Mouse (Mus musculus) cerebellum, postnatal 36 days (tissue): Measurements from ENCODE around the gene Vegfa.

Experiments
- DNase-seq, 2 experiments: peaks; one replicate each; pipeline ENCODE4 v3.0.0; 2021 to 2022; ENCODE audit warnings: mixed read lengths in 2 of 2

The Vegfa gene

DNA sequence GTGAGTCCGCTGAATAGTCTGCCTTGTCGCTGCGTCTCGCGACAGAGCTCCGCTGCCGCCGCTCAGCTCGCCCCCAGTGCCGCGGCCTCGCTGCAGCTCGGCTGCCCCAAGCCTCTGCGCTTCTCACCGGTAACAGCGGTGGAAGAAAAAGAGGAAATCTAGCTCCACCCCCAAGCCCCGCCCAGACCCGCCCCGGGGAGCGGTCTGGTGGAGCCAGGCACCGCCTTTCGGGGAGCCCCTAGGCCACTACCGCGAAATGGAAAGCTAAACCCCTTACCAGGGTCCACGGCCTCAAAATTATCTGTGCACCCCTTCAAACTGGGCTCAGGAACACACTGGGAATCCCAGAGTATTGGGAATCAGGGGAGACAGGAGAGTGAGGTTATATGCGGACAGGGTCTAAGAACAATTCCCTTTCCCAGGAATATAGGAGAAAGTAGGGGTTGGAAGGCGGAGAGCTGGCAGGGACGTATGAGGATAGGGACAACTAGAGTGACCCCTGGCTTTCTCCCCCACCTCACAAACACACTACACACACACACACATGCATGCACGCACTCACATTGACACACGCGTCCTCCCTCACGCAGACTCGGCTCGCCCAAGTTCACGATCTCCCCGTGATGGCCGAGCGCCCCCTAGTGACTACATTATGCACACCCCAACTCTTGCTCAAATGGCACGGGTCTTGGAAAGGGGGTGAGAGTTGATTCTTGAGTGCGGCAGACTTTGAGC is at the start of gene Vegfa:
Gene Vegfa, minus strand, starts transcription at position 113 of the 735 bp plus-strand sequence.
- DNase-seq: peak; percentile 91

DNA sequence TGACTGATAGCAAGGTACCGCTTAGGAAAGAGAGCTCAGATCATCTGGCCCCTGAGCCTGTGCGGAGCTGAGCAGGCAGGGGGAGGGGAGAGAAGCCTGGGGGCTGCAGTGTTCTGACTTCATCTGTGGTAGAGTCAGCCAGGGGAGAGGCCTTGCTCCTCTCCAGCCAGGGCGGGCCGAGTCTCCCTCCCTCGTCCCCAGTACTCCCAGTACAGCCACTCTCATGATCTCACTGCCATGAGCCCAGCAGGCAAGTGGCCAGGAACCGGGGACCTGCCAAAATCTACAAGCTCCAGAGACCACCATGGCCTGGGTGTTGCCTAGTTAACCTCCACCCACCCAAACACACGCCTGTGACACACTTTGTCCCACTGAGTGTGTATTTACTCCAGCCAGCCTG is 49.5 kb upstream of the Vegfa start:
- no peak for DNase-seq

DNA sequence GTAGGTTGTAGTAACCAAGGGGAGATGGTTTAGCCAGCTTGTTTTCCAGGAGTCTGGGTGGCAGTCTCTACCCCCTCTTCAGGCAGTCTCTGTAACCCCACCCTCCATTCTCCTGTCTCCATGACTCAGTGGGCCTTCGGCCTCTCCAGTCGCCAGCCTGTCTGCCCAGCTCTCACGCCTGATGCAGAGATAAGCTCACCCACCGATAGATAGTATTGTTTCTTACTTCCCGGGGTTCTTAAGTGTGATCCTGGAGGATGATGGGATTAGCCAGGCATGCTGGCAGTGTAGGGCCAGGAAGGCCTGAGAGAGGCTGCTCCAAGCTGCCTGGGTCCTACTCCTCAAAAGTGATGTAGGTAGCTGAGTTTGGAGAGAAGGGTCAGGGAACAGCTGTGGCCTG is 48.9 kb upstream of the Vegfa start:
- DNase-seq: no peak

DNA sequence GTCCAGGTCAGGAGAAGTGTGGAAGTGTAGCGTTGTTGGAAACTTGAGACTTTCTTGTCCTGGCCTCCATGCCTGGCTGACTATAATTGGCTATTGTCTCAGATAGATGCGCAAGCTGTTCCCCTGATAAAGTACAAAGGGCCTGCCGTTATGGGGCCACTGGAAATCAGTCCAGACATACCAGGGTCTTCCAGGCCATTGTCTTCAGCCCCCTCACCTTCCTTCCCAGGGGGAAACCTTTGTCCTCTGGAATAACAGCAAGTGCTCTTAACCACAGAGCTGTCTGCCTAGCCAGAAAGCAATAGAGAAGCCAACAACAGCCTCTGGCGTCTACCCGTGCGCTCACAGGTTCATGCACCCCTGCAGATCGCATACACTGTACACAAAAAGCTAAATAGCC is 48.2 kb upstream of the Vegfa start:
- no peak for DNase-seq

DNA sequence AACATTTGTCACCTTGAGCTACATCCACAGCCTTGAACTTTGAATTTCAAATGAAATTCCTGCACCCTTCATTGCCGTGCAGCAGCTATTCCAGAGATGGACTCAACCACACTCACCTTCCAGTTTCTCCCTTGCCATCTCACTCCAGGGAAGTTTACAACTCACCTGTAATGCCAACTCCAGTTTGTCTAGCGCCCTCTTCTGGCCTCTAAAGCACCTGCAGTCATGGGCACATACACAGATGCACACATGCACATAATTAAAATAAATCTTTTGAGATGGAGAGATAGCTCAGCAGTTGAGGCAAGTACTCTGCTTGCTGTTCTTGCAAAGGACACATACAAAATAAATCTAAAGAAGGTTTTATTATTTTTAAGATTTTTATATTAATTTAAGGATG is 46.9 kb upstream of the Vegfa start:
- no peak for DNase-seq

DNA sequence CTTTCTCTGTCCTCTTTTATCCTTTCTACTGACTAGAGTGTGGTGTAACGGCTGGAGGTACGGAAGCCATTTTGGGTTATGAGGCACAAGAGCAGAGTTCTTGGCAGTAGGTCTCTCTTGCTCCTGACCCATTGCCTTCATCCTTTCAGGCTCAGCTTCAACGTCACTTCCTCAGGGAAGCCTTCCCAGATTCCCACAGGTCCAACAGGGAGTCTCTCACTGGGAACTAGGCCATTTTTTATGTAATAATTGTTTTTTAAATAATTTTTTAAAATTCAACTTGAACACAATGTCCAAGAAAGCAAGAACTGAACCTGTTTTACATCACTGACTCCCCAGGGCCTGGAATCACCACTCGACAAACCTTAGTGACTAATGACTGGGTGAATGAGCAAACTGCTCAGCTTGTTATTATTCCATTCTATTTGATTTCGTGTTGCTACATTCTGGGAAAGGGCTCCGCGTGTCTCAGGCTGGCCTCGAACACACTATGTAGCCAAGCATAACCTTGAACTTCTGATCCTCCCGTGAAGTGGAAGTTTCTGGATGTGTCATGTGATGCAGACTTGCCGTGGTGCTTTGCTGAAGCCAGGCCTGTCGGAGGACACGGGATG is 45.9 kb upstream of the Vegfa start:
- DNase-seq: no peak

DNA sequence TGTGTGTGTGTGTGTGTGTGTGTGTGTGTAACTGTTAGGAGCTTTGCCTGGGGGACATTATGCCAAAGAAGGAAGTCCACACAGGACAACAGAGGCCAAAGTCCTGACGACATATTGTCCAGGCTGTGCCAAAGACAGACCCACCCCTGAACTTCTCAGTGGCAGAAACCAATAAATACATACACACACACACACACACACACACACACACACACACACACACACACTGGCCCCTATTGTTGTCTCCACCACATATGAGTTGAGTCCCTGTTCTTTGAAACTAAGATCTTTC is 44.0 kb upstream of the Vegfa start:
- no peak for DNase-seq

DNA sequence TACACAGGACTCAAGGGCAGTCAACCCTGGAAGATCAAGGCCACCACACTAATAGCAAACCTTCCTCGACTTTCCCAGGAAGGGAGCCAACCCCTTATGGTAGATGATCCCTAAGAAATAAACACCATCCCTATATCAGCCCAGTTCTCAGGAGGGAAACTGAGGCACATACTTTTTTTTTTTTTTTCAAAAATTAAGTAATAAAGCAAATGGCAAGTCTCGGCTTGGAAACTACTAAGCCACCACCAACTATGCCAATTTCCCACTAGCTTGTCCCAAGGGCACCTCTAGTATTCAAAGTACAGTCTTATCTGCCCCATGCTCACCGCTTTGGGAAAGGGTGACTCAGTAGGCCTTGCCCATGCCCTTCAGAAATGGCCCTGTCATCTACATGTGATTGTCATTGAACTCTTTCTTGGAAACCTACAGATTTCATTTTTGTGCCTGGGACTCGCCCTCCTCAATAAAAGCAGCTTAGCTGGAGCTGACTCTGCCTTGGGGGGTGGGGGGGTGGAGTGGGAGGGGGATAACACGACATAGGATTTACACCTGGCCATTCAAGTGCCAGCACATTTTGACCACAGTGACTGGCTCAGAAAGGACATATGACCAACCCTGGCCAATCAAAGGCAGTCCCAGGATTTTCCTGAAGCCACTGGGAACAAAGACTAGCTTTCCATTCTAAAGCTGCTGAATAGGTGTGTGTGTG is 43.5 kb upstream of the Vegfa start:
- no peak for DNase-seq

DNA sequence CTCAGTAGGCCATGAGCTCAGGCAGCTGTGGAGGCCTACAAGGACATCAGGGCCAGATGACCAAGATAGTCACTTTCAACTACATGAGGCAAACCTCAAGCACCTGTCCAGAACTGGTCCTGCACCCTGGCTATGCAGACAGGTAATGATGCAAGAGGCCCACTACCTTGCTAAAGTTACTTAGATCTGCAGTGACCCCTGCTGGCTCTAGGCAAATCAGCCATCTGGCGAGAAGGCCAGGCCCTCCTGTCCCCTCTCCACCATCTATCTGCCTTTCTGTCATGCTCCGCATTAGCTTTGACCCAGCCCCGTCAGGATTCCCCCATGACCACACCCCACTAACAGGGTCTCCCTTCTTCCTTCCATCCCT is 42.9 kb upstream of the Vegfa start:
- no peak for DNase-seq

DNA sequence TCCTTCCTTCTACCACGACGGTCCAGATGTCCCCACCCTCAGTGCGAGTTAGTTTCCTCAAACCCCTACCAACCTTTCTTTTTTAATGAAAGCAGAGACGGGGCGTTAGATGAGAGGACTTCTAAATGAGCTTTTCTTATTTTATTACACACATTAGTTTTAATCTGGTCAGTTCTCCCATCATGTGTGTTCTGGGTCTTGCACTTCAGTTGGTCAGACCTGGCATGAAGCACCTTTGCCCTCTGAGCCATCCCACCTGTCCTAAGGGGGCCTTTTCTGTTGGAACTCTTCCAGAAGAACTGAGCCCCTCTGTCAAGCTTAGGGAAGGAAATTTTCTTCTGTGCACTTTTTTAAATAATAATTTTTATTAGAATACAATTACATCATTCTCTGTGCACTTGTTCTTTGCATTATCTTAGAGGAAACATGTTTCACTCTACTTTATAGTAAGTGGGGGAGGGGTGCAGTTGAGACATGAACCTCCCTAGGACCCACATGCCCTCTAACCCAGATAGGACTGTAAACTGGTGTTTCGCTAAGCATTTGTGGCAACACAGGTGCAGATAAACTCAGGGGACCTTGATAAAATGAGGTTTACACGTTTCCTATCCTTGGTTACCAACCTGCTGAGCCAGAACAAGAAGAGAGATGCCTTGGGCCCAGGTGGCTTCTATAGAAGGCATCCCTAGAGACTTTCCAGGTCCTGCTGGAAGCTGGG is 42.4 kb upstream of the Vegfa start:
- DNase-seq: no peak

DNA sequence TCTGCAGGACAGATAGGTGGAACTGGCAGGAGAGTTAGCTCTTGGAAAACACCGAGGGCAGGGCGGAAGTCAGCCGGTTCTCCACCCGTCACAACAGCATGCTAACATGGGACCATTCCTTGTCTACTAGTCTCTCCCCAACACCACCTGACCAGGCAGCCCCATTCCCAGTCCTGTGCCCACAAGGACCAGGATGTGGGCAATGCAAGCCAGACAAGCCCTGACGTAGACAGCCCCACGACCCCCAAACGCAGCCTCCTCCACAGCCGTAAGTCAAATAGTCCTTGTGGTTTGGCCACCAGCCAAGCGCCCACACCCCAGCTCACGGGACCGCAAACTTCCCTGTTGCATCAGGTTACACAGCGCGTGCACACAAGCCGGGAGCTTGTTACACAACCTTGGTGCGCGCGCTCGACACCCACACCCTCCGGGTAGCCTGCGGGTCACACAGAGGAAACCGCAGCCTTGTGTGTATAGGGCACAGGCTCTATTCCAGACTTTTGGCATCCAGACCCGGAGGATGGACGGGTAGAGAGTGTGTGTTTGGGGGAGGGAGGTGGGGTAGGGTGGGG is 41.6 kb upstream of the Vegfa start:
- DNase-seq: peak; percentile 27 to 43

DNA sequence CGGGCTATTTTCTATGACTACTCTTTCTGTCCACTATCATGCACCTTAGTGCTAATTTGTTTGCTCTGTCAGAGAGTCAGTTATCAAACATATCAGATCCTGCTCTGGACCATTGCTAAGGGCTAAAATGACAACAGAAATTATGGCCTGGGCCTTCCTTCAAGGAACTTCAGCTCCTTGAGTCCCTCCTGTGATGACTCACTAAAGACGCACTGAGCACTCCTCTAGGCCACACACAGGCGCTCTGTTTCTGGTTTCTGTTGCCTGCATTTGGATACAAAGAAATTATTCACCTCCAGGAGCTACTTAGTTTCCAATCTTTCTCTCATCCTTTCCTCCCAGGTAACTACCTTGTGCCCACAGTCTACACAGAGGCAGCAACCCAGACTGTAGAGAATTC is 39.4 kb upstream of the Vegfa start:
- DNase-seq: no peak

DNA sequence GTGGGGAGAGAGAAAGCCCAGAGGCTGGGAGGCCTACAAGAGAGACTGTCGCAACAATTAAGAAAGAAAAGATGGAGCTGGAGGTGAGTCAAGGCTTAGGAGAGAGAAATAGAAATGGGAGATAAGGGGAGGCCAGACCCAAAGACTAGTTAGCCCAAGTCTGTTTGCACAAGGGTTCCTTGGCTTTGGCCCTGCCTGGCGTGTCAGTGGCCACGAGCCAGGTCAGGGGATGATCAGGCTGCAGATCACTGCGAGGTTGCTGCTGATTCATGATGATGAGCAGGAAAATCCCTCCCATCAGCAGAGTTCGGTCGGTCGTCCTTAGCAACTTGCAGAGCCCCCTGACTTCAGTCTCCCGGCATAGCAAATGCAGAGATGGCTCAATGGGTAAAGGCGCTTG is 37.9 kb upstream of the Vegfa start:
- no peak for DNase-seq

DNA sequence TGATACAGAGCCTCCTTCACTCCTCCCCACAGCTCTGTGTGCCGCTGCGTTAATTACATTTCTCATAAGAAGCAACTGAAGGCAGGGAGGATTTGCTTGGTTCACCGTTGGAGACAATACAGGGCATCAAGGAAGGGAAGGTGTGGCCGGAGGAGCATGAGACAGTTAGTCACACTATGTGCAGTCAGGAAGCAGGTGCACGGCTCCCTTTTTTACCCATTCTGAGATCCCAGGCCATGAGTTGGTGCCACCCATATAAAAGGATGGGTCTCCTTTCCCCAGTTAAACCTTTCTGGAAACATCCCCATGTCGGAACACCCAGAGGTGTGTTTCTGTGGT is 31.8 kb upstream of the Vegfa start:
- no peak for DNase-seq

DNA sequence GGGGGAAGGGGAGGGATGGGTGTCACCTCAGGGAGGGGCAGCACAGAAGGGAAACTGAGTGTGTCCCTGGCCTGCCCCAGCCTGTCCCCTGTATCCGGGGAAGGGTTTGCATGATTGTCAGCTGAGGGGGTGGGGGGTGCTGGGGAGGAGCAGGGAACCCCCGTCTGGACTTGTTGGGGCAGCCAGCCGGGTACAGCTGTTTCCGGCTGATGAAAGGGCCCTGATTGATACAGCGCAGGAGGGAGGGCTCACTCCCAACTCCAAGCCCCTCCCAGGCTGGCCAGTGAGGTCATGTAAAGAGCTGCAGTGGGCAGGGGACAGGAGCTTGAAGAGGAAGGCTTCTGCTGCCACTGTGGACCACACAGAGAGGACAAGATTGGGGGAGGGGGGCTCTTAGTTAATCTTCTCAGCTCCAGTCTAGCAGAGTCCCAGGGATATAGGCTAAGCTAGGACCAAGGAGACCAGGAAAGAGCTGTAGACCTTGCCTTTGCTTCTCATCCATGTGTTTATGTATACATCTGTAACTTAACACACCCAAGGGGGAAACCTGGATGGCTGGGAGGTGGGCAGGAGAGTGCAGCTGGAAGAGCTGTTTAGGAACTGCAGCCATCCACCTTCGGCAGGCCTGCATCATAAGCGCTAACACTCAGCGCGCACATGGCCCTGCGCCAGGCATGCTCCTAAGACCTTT is 31.3 kb upstream of the Vegfa start:
- no peak for DNase-seq

DNA sequence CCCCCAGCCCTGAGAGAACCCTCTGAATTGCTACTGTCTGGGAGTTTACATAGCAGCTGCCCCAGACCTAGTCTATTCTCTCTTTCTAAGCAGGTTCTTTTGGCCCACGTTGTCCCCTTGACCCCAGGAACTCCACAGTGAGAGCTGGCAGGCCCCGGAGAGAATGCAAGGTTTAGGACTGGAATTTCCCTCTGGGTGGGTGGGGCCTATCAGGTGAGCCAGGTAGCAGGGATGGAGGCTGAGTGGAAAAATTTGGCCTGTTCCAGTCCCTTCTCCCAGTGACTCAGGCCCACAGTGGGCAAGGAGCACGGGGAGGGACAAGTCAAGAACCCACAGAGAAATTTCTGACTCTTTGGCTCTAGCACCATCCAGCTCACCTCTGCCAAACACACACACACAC is 28.1 kb upstream of the Vegfa start:
- no peak for DNase-seq

DNA sequence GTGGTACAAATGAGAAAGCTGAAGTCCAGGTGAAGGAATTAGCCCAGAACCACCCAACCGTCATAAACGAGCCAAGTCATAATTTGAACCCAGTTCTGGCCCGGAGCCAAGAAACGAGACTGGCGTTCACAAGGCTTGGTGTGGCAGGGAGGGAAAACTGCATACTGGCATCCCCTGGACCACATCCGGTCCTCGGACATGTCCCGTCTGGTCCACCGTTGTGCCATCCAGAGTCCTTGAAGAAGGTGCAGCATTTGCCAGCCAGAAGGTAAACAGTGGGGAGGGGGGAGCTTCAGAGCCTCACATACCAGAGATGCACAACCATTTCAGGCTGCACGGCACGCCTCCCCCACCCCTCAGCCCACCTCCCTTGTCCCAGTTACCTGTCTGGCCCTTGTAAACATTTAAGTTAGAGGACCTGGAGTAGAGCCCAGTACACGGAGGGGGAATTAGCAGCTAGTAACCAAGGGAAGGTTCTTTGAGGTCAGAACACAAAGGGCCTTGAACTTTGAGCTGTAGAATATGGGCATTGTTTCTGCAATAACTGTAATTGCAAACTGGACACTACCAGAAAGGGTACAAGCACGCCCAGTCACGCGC is 27.2 kb upstream of the Vegfa start:
- DNase-seq: no peak

DNA sequence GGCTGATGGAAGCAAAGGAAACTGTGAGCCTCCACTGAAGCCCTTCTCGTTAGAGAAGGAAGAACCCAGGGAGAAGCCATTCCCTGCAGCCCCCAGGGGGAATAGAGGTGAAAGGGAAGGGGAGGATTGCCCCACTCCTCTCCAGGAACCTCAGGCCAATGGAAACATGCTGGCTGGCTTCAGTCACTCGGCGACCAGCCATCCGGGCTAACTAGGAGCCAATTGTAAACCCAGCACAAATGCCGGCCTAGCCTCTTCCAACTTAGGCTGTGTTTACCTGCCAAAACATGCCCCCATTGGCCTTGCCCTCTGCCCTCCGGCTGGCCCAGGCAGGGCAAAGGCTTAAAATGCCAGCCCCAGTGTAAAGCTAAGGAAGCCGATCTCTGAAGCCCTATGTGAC is 24.1 kb upstream of the Vegfa start:
- DNase-seq: no peak

DNA sequence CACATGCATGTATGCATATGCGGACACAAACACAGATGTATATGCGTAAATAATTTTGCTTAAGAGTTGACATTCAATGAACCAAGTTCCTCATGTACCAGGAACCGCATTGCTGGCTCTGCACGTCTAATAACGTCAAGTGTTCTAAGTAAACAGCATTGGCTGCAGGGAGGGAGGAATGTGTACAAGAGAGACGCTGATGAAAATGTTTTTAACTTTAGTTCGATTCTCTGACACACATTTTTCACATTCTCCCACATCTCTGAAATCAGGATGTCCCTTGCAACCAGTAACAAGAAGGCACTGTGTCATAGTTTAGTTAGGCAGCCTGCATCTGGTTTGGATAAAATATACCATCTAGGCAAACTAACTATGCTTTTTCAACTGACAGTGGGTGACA is 23.6 kb upstream of the Vegfa start:
- DNase-seq: no peak

DNA sequence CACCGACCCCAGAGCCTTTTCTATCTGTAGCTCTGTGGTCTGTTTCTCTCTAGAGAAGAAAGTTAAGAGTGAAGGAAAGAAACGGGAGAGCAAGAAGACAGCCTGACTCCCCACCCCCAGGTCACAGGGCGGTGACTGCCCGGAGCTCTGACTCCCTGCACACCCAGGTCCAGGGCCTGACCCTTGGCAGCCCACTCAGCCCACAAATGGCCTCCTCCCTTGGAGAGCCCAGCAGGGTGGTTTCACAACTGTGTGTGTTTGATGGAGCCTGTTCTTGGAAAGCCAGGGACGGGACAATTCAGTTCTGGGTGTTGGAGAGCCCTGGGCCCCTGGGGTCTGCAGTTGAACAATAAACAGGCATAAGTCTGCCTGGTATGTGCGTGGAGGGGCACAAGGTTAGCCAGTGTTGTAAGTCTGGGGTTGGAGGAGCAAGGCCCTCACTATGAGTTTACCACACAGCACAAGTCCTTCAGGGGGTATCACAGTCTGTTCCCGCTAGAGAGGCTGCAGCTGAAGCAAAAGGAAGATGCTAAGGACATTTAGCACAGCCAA is 21.2 kb upstream of the Vegfa start:
- no peak for DNase-seq

DNA sequence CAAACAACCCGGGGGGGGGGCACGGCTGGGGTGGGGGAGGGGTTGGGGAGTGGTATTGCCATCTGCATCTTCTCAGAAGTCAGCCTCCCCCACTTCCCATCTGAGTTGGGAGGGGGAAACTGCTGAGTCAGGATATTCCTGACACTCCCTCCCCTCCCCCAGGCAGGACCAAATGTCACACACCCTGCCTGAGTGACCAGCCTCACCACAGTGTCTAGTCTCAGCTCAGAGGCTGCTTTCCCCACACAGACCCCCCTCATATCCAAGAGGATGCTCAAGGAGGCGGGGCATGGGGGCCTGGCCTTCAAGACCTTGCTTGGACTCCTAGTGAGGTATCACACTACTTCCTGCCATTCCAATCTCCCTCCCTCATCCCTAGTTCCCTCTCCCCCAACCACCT is 20.0 kb upstream of the Vegfa start:
- DNase-seq: no peak

DNA sequence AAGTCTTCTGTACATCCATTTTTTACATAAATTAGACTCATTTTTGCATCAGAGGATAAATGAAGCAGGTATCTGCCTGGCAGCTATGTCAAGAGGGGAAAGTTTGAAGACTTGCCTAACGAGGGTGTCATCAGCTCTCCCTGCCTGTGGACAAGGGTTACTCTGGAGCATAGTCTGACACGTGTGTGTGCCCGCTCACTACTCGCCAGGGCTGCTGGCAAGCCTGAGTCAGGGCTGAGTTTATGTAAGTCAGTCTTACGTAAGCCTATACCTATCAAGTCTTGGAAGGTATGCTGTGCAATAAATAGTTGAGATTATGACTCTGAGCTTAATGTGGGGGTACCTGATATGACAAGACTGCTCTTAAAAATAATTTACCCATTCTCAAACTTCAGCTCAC is 19.2 kb upstream of the Vegfa start:
- DNase-seq: peak in 1 of 2 experiments; percentile 51
